Mouse (Mus musculus) adrenal gland, postnatal 36 days (tissue): ENCODE measurements around the gene Rptor. TPM values are rescaled to one million over a fixed set of nuclear protein-coding genes. Genes with fewer than 3 reads are reported as not detected.
"Not testable (repeated sequence)": the region's sequence is repeated elsewhere in the genome, so short reads cannot be mapped to it uniquely, and the experiment has no call there.

ENCODE experiments used
- DNase-seq, 2 experiments: peaks; one replicate each; pipeline ENCODE4 v3.0.0; 2021; ENCODE audit warnings: mixed read lengths in 1 of 2
- total RNA-seq, 2 experiments: library from RNA; stranded (reverse); gene quantifications; 2 replicates each; pipeline ENCODE4 v1.2.3; 2021

The Rptor gene
- total RNA-seq, 2 experiments from 2014 or later = 50.0 to 51.9 TPM

DNA sequence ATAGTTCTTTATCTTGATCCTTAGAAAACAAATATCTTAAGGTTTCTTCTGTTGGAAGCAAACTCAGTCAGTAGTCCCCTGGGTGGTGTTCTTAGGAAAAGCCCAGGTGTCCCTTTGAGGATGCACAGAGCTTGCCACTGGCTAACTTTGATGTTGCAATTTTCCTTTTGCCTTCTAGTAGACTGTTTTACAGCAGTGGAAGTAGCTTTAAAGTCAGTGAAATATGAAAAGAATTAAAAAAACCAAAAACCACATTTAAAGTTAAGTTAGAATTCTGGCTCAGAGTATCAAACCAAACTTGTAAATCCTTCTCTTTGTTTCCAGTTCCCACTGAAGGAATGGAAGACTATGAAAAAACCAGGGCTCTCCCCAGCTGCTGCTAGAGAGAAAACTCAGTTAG, 47.8 kb downstream of the Rptor start:
- no peak for DNase-seq

DNA sequence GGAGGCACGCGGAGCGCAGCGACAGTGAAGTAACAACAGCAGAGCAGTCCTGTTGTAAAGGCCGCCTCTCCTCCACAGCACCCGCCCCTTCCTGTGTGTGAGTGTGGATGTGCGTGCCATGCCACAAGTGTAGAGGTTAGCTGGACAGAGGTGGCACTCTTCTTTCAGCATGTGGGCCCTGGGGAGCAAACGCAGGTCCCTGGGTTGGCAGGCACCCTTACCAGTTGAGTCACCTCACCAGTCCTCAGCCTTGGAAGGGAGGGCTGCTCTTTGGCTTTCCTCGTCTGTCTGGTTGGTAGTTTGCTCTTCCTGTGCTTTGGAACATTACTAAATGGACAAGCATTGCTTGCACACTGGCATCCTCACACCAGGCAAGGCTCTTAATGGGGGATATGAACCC, 50.6 kb downstream of the Rptor start:
- DNase-seq = peak; percentile 70 to 72

DNA sequence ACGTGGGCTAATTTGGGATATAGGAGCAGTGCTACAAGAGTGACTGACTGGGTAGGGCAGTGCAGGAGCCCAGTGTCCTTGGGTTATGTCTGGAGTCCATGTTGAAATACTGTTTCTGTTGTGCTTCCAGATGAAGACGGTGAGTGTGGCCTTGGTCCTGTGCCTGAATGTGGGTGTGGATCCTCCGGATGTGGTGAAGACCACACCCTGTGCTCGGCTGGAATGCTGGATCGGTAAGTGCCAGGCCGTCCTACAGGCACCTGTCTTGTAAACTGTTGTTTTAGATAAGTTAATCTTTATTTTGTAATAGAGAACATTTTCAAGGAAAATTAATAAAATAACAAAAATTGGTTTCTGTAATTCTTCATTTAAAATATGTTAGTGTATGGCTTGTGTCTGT, 54.8 kb downstream of the Rptor start:
- DNase-seq = no peak

DNA sequence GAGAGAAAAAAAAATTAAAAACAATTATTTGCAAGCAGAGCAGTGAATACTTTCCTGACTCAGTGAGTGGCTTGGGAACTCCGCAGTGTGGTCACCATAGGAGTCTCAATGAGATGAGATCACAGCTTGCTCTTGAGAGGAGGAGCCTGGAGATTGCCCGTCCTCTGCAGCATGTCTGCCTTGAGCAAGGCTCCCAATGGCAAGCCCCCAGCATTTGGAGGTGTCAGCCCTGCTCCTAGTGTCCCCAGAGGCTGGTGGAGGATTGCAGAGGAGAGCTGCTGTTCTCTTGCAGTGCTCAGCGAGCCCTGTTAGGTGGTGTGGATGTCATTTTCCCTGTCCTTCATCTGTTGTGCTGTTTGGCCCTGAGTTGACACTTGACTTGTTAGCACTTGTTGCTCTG, 56.6 kb downstream of the Rptor start:
- DNase-seq = no peak

DNA sequence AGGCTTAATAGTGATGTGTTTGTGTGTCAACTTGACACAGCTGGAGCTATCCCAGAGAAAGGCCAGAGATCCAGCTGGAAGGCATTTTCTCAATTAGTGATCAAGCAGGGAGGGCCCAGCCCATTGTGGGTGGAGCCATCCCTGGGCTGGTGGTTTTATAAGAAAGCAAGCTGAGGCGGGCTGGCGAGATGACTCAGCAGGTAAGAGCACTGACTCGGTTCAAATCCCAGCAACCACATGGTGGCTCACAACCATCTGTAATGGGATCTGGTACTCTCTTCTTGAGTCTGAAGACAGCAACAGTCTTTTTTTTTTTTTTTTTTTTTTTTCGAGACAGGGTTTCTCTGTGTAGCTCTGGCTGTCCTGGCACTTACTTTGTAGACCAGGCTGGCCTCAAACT, 58.8 kb downstream of the Rptor start:
- DNase-seq = not testable (repeated sequence)

DNA sequence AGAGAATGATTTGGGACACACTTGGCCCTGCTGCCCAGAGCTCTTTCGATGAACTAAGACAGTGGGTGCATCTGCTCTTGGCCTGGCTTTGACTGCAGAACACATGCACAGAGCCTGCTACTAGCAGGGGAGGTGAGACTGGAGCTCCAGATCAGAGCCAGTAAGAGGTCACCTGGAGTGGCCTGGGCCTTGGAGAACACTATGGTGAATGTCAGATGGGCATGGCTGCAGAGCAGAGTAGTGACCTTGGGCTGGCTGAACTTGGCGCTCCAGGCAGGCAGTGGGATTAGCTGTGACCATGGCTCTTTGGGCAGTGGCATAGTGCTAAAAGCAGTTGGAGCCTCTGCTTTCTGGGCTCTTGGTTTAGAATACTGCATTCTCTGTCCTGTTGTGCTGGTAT, 61.2 kb downstream of the Rptor start:
- peak; percentile 77 for DNase-seq

DNA sequence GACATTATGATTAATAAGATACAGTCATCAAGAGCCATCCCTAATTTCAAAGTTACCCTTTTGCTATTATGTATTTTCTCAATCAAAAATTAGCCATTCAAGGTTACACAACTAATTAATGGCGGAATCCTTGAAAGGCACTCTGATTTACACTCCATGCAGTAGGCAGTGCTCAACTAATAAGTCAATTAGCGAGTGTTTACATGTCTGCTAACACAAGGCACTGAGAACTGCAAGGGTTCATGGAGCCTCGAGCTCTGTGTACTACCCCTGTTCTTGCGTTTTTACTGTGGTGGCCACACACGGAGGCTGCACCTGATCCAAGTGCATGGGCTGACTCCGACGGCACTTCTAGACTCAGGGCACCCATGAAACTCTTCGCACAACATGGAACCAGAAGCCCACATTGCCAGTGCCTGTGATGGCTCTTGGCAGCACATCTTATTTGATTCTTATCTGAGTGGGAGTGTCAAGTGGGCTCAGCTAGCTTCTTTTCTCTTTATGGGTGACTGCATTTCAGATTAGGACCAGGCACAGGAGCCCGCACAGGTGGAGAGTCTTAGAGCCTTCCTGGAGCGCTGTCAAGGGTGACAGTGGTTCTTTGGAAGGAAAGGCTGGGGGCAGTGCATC, 62.1 kb downstream of the Rptor start:
- DNase-seq = no peak

DNA sequence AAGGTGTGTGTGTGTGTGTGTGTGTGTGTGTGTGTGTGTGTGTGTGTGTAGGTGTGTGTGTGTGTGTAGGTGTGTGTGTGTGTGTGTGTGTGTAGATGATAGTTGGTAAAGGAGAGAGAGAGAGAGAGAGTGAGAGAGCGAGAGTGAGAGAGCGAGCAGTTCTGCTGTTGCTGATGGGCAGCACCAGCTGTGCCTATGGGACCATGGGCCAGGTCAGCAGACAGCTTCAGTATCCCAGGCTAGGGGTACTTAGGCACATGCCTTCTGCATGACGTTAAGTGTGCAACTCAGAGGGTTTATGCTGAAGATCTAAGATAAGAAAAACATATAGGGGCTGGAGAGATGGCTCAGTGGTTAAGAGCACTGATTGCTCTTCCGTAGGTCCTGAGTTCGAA, 62.6 kb downstream of the Rptor start:
- DNase-seq = no peak

DNA sequence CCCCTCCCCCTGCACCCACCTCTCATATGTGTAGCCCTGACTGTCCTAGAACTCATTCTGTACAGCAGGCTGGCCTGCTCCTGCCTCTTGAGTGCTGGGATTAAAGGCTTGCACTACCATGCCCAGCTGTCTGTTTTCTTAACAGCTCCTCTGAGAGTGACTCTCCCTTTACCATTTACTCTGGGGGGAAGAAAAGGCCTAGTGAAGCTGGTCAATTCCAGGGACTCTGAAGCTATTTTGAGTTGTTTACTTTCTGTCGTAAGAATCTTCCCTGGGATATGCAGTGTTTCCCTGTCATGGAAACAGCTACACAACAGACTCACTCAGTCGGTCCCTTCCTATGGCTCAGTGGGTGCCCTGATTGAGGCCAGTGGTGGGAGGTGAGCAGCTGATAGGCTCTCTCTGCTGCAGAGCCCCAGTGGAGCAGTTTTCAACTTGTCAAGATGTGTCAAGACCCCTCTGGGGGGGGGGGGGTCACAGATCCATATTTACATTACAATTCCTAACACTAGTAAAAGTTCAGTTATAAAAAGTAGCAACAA, 63.9 kb downstream of the Rptor start:
- no peak for DNase-seq

DNA sequence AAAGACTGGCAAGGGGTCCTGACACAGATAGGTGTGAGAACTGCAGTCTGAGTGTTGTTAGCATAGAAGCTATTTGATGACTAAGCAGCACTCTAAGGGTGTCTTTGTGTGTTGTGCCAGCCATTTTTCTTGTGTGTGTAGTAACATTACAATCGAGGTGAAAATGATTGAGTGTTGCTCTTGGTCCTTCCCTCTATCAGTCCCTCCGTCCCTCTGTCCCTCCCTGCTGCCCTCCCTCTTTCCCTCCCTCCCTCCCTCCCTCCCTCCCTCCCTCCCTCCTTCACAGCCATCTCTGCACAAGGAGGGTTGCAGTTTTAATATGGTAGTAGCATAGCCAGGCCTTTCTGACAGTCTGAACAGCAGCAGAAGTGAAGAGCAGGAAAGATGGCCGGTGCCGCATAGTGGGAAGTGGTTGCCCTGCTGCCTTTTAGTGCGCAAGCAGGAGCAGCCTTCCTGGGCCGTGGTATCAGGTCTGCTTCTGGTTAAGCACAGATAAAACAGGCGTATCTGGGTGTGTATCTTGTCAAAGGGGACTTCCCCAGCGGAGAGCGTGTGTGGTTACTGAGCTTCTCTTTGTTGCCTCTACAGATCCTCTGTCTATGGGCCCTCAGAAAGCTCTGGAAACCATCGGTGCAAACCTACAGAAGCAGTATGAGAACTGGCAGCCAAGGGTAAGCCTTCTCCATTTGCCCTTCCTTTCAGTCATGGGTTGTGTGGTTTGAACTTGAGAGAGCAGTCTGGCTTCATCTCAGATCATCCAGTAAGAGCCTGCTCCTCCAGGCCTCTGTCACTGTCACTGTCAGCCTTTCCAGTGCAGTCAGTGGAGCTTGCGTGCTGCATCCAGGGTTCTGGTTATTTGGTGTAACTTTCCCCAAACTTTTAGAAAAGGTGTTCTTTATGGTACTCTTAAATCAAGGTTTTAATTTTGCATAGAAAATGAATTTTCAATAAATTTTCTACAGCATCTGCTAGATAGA, 68.3 kb downstream of the Rptor start:
- no peak for DNase-seq

DNA sequence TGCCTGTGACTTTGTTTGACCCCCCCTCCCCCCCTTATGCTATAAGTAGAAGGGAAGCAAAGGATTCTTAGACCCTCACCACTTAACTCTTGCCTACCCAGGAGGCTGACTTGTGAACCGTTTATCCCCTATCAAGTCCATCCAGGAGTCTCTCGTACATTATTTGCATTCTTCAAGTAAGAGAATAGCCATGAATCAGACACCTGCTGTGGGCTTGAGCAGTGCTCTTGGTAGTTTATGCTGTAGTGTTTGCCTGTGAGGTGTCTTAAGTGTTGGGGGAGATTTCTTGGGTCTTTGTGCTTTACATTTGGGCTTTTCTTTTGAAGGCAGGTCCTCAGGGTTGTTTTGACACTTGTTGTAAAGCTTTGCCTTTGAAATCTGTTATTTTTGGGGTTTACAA, 69.3 kb downstream of the Rptor start:
- DNase-seq = no peak

DNA sequence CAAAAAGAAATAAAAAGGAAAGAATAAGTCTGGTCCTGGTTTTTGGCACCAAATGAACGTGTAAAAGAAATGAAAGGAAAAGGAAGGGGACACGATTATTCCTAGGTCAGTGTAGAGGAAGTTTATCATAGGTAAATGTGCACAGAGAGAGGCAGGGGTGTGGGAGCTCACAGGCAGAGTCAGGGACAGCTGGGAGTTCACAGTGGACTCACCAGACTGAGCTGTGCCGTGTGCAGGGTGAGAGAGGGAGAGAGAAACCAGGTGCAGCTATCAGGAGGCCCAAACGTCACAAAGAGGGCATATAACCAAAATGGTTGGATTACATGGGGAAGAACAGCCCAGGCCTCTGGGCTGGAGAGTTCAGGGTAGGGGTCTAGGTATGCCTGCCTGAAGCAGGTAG, 70.1 kb downstream of the Rptor start:
- DNase-seq = no peak

DNA sequence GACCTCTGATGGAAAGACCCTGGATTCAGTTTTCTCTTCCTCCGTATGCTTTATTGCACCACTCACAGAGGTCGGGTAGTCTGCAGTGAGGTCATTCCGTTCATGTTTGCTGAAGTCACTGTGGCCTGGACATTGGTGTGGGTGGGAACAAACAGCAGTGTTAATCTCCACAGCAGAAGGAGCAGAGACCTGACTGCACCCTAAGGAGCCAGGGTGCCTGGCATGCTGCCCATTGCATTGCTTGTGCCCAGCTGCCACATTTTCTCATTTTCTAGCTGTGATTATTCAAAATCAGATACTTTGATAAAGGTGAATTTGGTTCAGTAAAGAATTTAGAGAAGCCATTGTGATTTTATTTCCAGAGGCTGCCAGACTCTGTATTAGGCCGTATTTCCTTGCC, 72.1 kb downstream of the Rptor start:
- DNase-seq = no peak

DNA sequence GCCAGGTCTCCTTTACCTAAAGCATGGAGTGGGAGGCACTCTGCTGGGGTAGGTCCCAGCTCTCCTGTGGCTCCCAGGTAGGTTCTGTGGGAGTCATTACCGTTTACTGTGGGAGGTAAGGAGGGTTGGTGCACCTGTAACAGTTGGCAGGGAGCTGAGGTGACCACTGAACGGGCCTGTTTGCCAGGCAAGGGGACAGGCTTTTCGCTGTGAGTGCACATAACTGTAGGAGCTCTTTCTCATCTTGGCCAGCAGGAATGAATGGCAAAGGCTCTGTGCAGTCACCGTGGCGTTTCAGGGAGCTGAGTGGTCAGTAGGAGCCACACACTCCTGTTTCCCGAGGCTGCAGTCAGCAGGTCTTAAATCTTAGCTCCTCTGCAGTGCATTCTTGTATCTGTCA, 72.8 kb downstream of the Rptor start:
- DNase-seq = no peak

DNA sequence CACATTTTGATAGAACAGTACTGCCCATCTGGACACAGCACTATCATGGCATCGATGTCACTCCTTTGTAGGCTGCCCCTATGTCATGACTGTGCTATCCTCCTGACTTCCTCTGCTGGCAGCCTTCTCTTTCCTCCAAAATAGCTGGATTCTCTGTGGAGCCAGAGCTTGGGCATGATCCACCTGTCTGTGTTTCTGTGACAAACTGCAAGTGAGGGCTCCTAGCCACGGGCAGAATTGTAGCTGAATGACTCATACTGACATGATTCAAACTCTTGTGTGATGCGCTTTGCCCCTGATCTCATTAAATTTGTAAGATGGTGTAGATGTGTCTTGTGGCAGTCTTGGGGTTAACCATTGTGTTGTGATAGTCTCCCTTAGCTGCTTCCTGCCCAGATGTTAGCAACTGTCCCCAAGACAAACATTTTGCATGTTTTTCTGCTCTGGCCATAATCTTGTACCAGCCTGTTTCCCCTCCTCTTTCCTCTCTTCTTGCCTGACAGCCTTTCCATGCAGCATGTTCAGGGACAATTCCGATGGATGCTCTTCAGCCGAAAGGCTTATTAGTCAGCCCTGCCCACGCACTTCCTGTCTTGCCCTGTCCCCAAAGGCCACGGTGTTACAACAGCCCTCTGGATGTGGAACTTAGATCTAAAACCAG, 74.2 kb downstream of the Rptor start:
- DNase-seq = peak; percentile 69 to 72

DNA sequence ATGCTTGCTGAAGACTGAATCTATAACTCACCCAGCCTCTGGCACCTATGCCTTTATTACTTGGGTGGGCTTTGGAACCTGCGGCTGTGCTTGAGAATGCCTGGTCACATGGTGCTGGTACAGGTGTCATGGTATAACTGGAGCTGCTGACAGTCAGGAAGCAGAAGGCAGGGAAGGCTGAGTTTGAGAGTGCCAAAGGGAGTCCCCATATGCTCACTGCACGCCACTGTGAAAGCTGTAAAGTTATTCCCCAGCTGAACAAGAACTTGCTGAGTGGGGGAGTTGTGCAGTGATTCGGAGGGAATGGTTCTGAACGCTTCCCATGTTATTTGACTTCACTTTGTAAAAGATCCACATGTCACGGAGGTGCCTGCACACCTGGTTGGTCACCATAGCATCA, 75.7 kb downstream of the Rptor start:
- no peak for DNase-seq

DNA sequence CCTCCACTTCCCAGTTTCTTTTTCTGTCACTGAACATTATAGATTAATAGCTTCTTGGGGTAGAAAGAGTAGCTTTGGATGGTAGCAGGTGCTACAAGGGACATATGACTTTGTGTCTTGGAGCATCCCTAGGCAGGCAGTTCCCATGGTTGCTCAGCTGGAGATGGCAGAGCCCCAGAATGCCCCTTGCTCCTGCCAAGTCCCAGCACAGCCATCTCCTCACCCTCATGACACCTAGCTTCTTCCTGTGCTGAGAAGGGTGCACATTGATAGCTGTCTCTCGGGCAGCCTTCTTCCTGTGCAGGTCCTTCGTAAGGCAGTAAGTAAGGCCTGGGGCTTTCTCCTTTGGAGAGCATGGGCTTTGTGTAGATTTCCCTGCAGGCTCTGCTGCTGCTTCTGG, 78.0 kb downstream of the Rptor start:
- DNase-seq = no peak

DNA sequence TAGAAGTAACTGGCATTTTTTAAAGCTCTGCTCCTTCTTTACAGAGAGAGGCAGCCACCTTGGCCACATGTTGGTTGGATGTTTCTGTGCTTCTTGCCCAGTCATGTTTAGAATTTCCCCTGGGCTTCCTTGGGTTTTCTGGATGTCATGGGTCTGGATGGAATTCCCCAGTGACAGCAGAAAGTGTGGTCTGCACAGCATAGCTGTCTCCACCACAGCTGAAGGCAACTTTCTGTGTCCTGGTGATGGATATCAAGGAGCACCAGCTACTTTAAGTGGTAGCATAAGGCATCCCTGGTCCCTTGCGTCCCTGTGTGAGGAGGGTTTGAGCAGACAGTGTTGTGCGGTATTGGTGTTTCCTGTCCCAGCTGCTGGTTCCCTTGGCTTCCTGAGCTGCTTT, 79.6 kb downstream of the Rptor start:
- no peak for DNase-seq

DNA sequence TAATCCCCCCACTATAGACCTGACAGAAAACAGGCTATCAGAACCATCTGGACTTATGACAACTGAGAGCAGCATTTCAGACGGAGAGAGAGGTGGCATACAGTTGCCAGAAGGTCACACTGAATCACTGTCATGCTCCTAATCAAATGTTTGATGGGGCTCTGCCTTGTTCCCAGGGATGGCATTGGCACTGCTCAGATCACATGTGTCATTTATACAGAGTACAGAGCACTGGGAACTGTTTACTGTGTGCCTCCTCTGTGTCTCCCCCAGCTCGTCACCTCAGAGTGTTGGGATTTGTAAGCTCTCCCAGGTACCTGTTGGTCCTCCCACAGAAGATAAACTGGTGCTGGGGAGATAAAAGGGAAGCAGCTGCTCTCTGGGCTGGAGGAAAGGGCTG, 81.1 kb downstream of the Rptor start:
- DNase-seq = peak; percentile 39 to 51

DNA sequence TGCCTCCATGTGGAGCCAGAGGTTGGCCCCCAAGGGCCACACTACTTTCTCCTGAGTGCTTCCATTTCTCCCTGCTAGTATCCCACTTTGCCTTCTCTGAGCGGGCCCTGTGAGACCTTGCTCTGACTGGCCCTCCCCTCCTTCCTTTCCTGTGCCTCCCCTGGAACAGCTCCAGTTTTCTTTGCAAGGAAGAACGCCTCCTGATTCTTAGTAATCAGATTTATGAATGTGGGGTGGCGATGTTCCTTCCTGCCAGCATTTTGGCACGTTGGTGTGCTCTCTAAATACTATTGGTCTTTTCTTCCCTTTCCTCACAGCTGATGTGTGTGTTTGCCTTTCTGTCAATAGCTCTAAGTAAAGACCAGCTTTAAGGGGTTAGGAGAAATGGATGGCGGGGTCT, 82.8 kb downstream of the Rptor start:
- DNase-seq = peak; percentile 78 to 84

DNA sequence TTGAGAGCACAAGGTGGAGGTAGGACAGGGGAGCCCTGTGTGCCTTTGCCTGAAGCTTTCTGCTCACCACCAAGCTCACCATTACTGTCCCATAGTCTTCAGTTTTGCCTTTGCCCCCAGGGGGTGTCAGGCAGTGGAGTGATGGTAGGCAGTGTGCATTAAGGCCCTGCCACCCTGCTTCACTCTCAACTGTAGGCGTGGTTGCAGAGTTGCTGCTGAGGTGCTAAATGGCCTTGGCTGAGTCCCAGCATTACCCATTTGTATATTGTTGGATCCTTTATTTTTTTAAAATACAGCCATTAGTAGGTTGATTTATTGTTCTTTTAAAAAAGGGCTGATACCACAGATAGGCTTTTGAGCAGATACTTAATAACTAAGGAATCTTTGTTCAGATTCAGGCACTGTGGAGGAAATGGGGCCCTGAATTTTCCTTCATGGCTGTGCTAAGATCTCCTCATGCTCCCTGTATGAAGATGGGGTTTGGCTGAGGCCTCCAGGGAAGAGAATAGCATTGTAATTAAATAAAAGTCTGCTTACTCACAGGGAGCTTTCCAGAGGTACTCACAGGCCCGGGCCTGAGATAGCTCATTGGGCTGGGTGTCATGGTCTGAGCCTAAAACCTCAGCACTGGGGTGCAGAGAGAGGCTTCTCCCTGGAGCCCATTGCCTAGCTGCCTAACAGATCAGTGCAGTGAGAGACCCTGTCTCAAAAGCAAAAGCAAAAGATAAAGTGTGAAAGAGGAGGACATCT, 83.4 kb downstream of the Rptor start:
- peak in 1 of 2 experiments; percentile 43 for DNase-seq

DNA sequence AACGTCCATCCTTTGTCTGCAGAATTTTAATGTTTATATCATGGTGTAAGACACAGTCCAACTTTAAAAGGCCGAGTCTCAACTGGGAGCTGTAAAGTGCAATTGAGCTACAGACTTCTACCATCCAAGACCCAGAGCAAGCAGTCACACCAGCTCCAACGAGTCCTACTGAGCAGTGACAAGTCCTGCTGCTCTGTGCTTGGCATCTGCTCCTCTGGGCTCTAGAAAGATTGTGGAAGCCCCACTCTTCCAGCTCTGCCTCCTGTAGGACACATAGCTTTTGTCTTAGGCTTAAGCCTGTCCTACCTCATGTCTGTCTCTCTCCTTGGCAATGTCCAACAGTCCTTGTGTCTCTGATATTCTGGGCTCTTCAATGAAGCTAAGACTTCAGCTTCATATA, 84.6 kb downstream of the Rptor start:
- DNase-seq = no peak
